Mouse (Mus musculus): Measurements from ENCODE around the gene Krtap10-10. TPM values are rescaled to one million over a fixed set of nuclear protein-coding genes. Genes with fewer than 3 reads are reported as not detected.

The Krtap10-10 gene
- polyA plus RNA-seq, 2 experiments from 2014 or later: not detected

- no peak for ATAC-seq
These were observed 33.9 kb downstream of the Krtap10-10 start for GRCm38 (mm10) chr10:77869651-77870050.

- ATAC-seq: no peak
These were observed 43.2 kb downstream of the Krtap10-10 start for GRCm38 (mm10) chr10:77878985-77879384.

- ATAC-seq: no peak
These were observed 44.6 kb downstream of the Krtap10-10 start for GRCm38 (mm10) chr10:77880305-77880704.

- ATAC-seq: no peak
These were observed 46.8 kb downstream of the Krtap10-10 start for GRCm38 (mm10) chr10:77882553-77882952.

- no peak for ATAC-seq
These were observed 50.4 kb downstream of the Krtap10-10 start for GRCm38 (mm10) chr10:77886007-77886747.

Other genes starting within 250 kb of the Krtap10-10 start
- 10 to 100 TPM; 75.5 to 83.8 TPM for gene Sumo3, start 229.8 kb upstream of the Krtap10-10 start, polyA plus RNA-seq (2017; shearing (Covaris generic))
- 1 to 10 TPM in 1 of 2 experiments, not detected in 1; 6.5 TPM for gene Gm49325, start 229.8 kb upstream of the Krtap10-10 start, polyA plus RNA-seq (2017; shearing (Covaris generic))
- 10 to 100 TPM; 36.5 to 39.3 TPM for gene Ube2g2, start 213.7 kb upstream of the Krtap10-10 start, polyA plus RNA-seq (2017; shearing (Covaris generic))
- under 1 TPM; 0.38 to 0.40 TPM for gene Tspear, start 149.4 kb upstream of the Krtap10-10 start, polyA plus RNA-seq (2017; shearing (Covaris generic))
- not detected for gene Gm19402, start 145.2 kb upstream of the Krtap10-10 start, polyA plus RNA-seq (2017; shearing (Covaris generic))
- gene Gm9508, start 138.7 kb upstream of the Krtap10-10 start, polyA plus RNA-seq (2017; shearing (Covaris generic)): not detected
- gene Gm10272, start 129.3 kb upstream of the Krtap10-10 start, polyA plus RNA-seq (2017; shearing (Covaris generic)): not detected
- gene Gm10024, start 124.5 kb upstream of the Krtap10-10 start, polyA plus RNA-seq (2017; shearing (Covaris generic)): not detected
- gene Gm10142, start 120.1 kb upstream of the Krtap10-10 start, polyA plus RNA-seq (2017; shearing (Covaris generic)): not detected
- gene Krtap12-1, start 115.3 kb upstream of the Krtap10-10 start, polyA plus RNA-seq (2017; shearing (Covaris generic)): not detected
- not detected for gene Gm10100, start 109.5 kb upstream of the Krtap10-10 start, polyA plus RNA-seq (2017; shearing (Covaris generic))
- not detected for gene Gm18596, start 93.3 kb upstream of the Krtap10-10 start, polyA plus RNA-seq (2017; shearing (Covaris generic))
- not detected for gene Gm9736, start 84.6 kb upstream of the Krtap10-10 start, polyA plus RNA-seq (2017; shearing (Covaris generic))
- not detected for gene Gm3233, start 76.3 kb upstream of the Krtap10-10 start, polyA plus RNA-seq (2017; shearing (Covaris generic))
- not detected for gene Gm3238, start 64.6 kb upstream of the Krtap10-10 start, polyA plus RNA-seq (2017; shearing (Covaris generic))
- not detected for gene Gm7138, start 59.0 kb upstream of the Krtap10-10 start, polyA plus RNA-seq (2017; shearing (Covaris generic))
- not detected for gene Gm3250, start 53.4 kb upstream of the Krtap10-10 start, polyA plus RNA-seq (2017; shearing (Covaris generic))
- not detected for gene Gm7137, start 47.7 kb upstream of the Krtap10-10 start, polyA plus RNA-seq (2017; shearing (Covaris generic))
- gene Gm9639, start 40.9 kb upstream of the Krtap10-10 start, polyA plus RNA-seq (2017; shearing (Covaris generic)): not detected
- gene Gm19668, start 36.8 kb upstream of the Krtap10-10 start, polyA plus RNA-seq (2017; shearing (Covaris generic)): not detected
- not detected for gene Gm9507, start 24.1 kb upstream of the Krtap10-10 start, polyA plus RNA-seq (2017; shearing (Covaris generic))
- not detected for gene Gm2696, start 21.3 kb upstream of the Krtap10-10 start, polyA plus RNA-seq (2017; shearing (Covaris generic))
- not detected for gene Krtap10-4, start 8.9 kb upstream of the Krtap10-10 start, polyA plus RNA-seq (2017; shearing (Covaris generic))
- gene Gm36176, start 10.9 kb downstream of the Krtap10-10 start, polyA plus RNA-seq (2017; shearing (Covaris generic)): not detected
- not detected for gene Gm10318, start 16.9 kb downstream of the Krtap10-10 start, polyA plus RNA-seq (2017; shearing (Covaris generic))
- not detected for gene Gm3285, start 26.0 kb downstream of the Krtap10-10 start, polyA plus RNA-seq (2017; shearing (Covaris generic))
- not detected for gene Lrrc3, start 66.6 kb downstream of the Krtap10-10 start, polyA plus RNA-seq (2017; shearing (Covaris generic))
- gene Trpm2, start 134.6 kb downstream of the Krtap10-10 start, polyA plus RNA-seq (2017; shearing (Covaris generic)): under 1 TPM; 0.38 TPM
- 10 to 100 TPM in 1 of 2 experiments, 1 to 10 TPM in 1; 7.1 to 11.1 TPM for gene 1810043G02Rik, start 142.6 kb downstream of the Krtap10-10 start, polyA plus RNA-seq (2017; shearing (Covaris generic))
- 10 to 100 TPM; 40.4 to 82.9 TPM for gene Pfkl, start 174.1 kb downstream of the Krtap10-10 start, polyA plus RNA-seq (2017; shearing (Covaris generic))
- gene Dnmt3l, start 206.0 kb downstream of the Krtap10-10 start, polyA plus RNA-seq (2017; shearing (Covaris generic)): not detected
- under 1 TPM in 1 of 2 experiments, not detected in 1; 0.44 TPM for gene Aire, start 207.7 kb downstream of the Krtap10-10 start, polyA plus RNA-seq (2017; shearing (Covaris generic))
- gene Icosl, start 233.4 kb downstream of the Krtap10-10 start, polyA plus RNA-seq (2017; shearing (Covaris generic)): 1 to 10 TPM; 5.5 to 9.3 TPM

Measured in activated CD4-positive, CD25-positive, alpha-beta regulatory T cell, adult 4 months (primary cell).